Mouse (Mus musculus) brain, embryonic 14.5 days (tissue): ENCODE data around the gene Immp1l.

Experiments
- CTCF ChIP-seq: fragments of 200-500 bp; IDR thresholded peaks from 2 replicates; pipeline ENCODE4 v1.5.1; 2012; ENCODE audit warnings: inconsistent platforms, mild to moderate bottlenecking, moderate library complexity, borderline replicate concordance; ENCODE audit not compliant: insufficient read depth, insufficient read length; ENCODE audit errors: extremely low read depth
- POLR2A ChIP-seq: fragments of 200-500 bp; IDR thresholded peaks from 2 replicates; pipeline ENCODE4 v1.6.1; 2012; ENCODE audit warnings: mild to moderate bottlenecking, inconsistent platforms, borderline replicate concordance; ENCODE audit not compliant: poor library complexity, insufficient read depth, insufficient read length, severe bottlenecking; ENCODE audit errors: extremely low read depth

DNA sequence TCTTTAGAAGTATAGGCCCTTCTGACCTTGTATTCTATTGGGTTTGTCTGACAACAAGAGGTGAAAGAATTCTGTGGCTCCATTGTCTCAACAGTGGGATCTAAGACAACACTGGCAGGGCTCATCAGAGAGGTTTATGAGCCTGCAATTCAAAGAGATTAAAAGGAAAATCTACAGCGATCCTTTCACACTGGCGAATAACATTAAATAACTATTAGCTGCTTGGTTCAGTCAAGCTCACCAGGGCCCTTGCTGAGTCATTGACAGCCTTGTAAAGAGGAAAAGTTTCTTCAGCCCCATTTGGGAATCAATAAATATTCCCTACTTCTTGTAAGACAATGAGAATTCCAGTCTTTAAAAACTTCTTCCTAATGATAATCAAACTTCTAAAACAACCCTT is 69.5 kb downstream of the Immp1l start:
- TF ChIP-seq POLR2A (no peak), CTCF (no peak)
